Mouse (Mus musculus): ENCODE results near the gene Pkdrej.

DNA sequence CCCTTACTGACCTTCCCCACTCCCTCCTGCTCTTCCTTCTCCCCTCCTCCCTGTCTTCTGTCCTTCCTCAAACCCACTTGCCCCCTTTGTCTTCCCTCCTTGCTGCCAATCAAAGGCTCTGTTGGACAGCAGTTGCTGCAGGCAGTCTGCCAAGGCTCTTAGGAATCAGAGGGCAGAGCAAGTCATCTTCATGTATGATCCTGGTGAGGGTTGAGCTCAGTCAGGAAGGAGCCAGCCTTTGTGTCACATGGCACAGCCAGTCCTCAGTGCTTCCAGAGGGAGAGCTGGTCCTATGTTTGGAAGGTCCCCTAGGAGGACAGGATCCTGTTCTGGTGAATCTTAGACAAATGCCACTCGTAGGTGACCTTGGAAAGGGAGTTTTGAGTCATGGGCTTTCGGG, 18.6 kb downstream of the Pkdrej start:
- no peak for TF ChIP-seq CTCF (IDR thresholded peaks at IDR 0.05; ENCODE audit: low read depth, low read length)
- TF ChIP-seq POLR2A (IDR thresholded peaks at IDR 0.05; ENCODE audit: insufficient read depth, low read length): no peak
- no peak for TF ChIP-seq EP300 (IDR thresholded peaks at IDR 0.05; ENCODE audit: insufficient read depth, low read depth, low read length)

Data from ES-Bruce4 (cell line).